Mouse (Mus musculus) limb, embryonic 11.5 days (tissue): ENCODE data around the gene Pcgf2. TPM values are rescaled to one million over a fixed set of nuclear protein-coding genes. Genes with fewer than 3 reads are reported as not detected.
"Not testable (repeated sequence)": the region's sequence is repeated elsewhere in the genome, so short reads cannot be mapped to it uniquely, and the experiment has no call there.

Experiments
- ATAC-seq: fragments of 200-750 bp; cut with Nextera tagmentation; 2 replicates; pipeline ENCODE4 v1.8.0; 2017; ENCODE audit warnings: low read depth; ENCODE audit not compliant: insufficient number of reproducible peaks, low FRiP score, low TSS enrichment
- DNase-seq: peaks from one replicate; pipeline ENCODE4 v3.0.0-alpha.2; 2015; ENCODE audit warnings: low spot score
- H3K27ac ChIP-seq: fragments of 300-500 bp; sonication (generic); replicated peaks from 2 replicates; pipeline ENCODE4 v1.5.1; 2014; ENCODE audit warnings: low read depth, mild to moderate bottlenecking, low read length
- H3K27me3 ChIP-seq: fragments of 300-500 bp; sonication (generic); 2 replicates; pipeline ENCODE4 v1.6.1; 2014; ENCODE audit warnings: mild to moderate bottlenecking, low read length, mixed read lengths; ENCODE audit not compliant: control insufficient read depth, insufficient read depth
- H3K36me3 ChIP-seq: fragments of 300-500 bp; sonication (generic); 2 replicates; pipeline ENCODE4 v1.6.1; 2014; ENCODE audit warnings: mild to moderate bottlenecking, low read length, moderate library complexity, mixed read lengths; ENCODE audit not compliant: control insufficient read depth, insufficient read depth
- H3K4me1 ChIP-seq: fragments of 300-500 bp; sonication (generic); 2 replicates; pipeline ENCODE4 v1.6.1; 2014; ENCODE audit warnings: low read length, mixed read lengths; ENCODE audit not compliant: control insufficient read depth, insufficient read depth
- H3K4me2 ChIP-seq: fragments of 300-500 bp; sonication (generic); 2 replicates; pipeline ENCODE4 v1.6.1; 2014; ENCODE audit warnings: low read depth, mild to moderate bottlenecking, moderate library complexity; ENCODE audit not compliant: severe bottlenecking
- H3K4me3 ChIP-seq: fragments of 300-500 bp; sonication (generic); 2 replicates; pipeline ENCODE4 v1.5.1; 2014; ENCODE audit warnings: low read depth, low read length
- H3K9ac ChIP-seq: fragments of 300-500 bp; sonication (generic); 2 replicates; pipeline ENCODE4 v1.6.1; 2014; ENCODE audit warnings: mild to moderate bottlenecking, low read length
- H3K9me3 ChIP-seq: fragments of 300-500 bp; sonication (generic); 2 replicates; pipeline ENCODE4 v1.6.1; 2016; ENCODE audit warnings: low read length; ENCODE audit not compliant: control insufficient read depth
- WGBS: fragments of 180-500 bp; shearing (Covaris S2); extraction: QIAGEN DNeasy Blood & Tissue Kit; methylation state at CpG from one replicate; pipeline ENCODE4 v1.1.7; 2014; 5-methylcytosine and 5-hydroxymethylcytosine counted together
- polyA plus RNA-seq: library from polyadenylated mRNA; unstranded; fragments of >200 nt; fragmentation: Nextera tagmentation; extraction: Ambion mirVana; gene quantifications from 2 replicates; pipeline ENCODE4 v1.2.1, GENCODE M21; 2014

The Pcgf2 gene
- polyA plus RNA-seq, 1 experiment from 2014 or later: 23.3 TPM

DNA sequence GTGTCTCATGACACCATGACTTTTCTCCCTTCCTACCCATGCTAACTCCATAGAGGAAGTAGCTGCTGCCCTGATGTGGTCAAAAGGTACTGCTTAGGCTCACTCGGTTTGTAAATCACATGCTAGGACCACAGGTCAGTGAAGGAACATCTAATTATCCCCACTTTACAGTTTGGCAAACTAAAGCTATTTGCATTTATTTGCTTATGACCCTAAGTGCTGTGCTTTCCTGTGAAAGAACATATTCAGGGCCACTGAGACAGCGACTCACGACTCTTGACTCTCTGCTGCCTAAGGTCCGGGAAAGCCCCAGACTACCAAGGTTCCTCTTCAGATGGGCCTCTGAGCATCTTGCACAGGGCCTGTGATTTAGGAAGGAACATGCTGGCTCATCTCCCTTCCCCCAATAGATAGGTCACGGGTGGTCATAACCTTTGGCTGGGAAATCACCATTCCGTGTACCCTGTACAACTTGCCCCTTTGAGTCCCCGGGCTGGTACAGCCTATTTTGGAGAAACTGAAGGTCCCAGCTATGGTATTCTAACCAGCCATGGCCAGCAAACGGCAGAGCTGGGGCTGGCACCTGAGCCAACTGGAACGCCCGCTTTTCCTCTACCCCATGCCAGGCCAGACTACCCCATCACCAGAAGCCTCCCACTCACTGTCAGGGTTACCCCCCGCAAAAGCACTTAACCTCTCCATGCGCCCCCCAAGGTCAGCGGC lies 40.9 kb downstream of the Pcgf2 start:
- WGBS: 10% methylated on average over 13 of the region's 13 CpGs
- H3K9me3 ChIP-seq: no peaks in the 10 kb centered on the region
- peaks cover 24% of the 10 kb centered on the region for H3K4me1 ChIP-seq
- peak overlapping the region; percentile 53 for H3K4me3 ChIP-seq
- peak overlapping the region; percentile 80 for H3K9ac ChIP-seq
- H3K27me3 ChIP-seq: peaks cover 9% of the 10 kb centered on the region; the same call in 1 of the 2 replicates
- H3K4me2 ChIP-seq: peak overlapping the region; percentile 50
- DNase-seq (peak; percentile 33), ATAC-seq (no peak)
- H3K36me3 ChIP-seq: no peaks in the 10 kb centered on the region
- no peak overlapping the region for H3K27ac ChIP-seq

- H3K9me3 ChIP-seq: no peaks in the 10 kb centered on the region
- 56% methylated on average over 11 of the region's 11 CpGs for WGBS
- DNase-seq (no peak), ATAC-seq (no peak)
- H3K36me3 ChIP-seq: no peaks in the 10 kb centered on the region
- H3K27ac ChIP-seq: no peak overlapping the region
- no peak overlapping the region for H3K4me3 ChIP-seq
- no peak overlapping the region for H3K9ac ChIP-seq
- H3K4me2 ChIP-seq: no peak overlapping the region; the same call in 1 of the 2 replicates
- H3K4me1 ChIP-seq: peaks cover 24% of the 10 kb centered on the region
- peaks cover 9% of the 10 kb centered on the region; the same call in 1 of the 2 replicates for H3K27me3 ChIP-seq
Observed at GRCm38 (mm10) chr11:97658751-97659266, 41.5 kb downstream of the Pcgf2 start.

- H3K27ac ChIP-seq, H3K4me2 ChIP-seq: not testable (repeated sequence)
- H3K4me1 ChIP-seq: peaks cover 24% of the 10 kb centered on the region
Observed at GRCm38 (mm10) chr11:97657967-97658366, 42.3 kb downstream of the Pcgf2 start.

GRCm38 (mm10) chr11:97657184-97657945 lies 42.9 kb downstream of the Pcgf2 start:
- H3K36me3 ChIP-seq: no peaks in the 10 kb centered on the region
- 35% methylated on average over 3 of the region's 6 CpGs for WGBS
- DNase-seq (no peak), ATAC-seq (no peak)
- H3K9me3 ChIP-seq: no peaks in the 10 kb centered on the region
- H3K4me3 ChIP-seq: no peak overlapping the region
- no peak overlapping the region for H3K9ac ChIP-seq
- peaks cover 9% of the 10 kb centered on the region; the same call in 1 of the 2 replicates for H3K27me3 ChIP-seq
- H3K4me2 ChIP-seq: no peak overlapping the region
- no peak overlapping the region for H3K27ac ChIP-seq
- H3K4me1 ChIP-seq: peaks cover 20% of the 10 kb centered on the region

More at GRCm38 (mm10) chr11:97657967-97658366, 42.3 kb downstream of the Pcgf2 start:
- not testable (repeated sequence) for H3K4me3 ChIP-seq, DNase-seq, H3K27me3 ChIP-seq, ATAC-seq, H3K9me3 ChIP-seq, H3K9ac ChIP-seq, H3K36me3 ChIP-seq
- 88% methylated on average over 6 of the region's 6 CpGs for WGBS

- Histone ChIP-seq H3K4me1 (peaks cover 10% of the 10 kb centered on the region), H3K4me2 (no peak overlapping the region), H3K27me3 (peaks cover 3% of the 10 kb centered on the region; the same call in 1 of the 2 replicates), H3K27ac (no peak overlapping the region), H3K9me3 (no peaks in the 10 kb centered on the region), H3K4me3 (no peak overlapping the region), H3K36me3 (no peaks in the 10 kb centered on the region), H3K9ac (no peak overlapping the region)
- 75% methylated on average over 14 of the region's 14 CpGs for WGBS
- no peak for ATAC-seq
- no peak for DNase-seq
Observed at GRCm38 (mm10) chr11:97656269-97656971, 43.9 kb downstream of the Pcgf2 start.

- H3K9ac ChIP-seq: no peak overlapping the region
- no peak overlapping the region for H3K4me2 ChIP-seq
- H3K27me3 ChIP-seq: no peaks in the 10 kb centered on the region
- H3K4me3 ChIP-seq: no peak overlapping the region
- no peak for ATAC-seq
- no peaks in the 10 kb centered on the region for H3K9me3 ChIP-seq
- no peak for DNase-seq
- 0 out of 2 replicates have a peak, but pooled peaks cover 5% of the 10 kb centered on the region for H3K4me1 ChIP-seq
- 93% methylated on average over 2 of the region's 2 CpGs for WGBS
- no peaks in the 10 kb centered on the region for H3K36me3 ChIP-seq
- H3K27ac ChIP-seq: no peak overlapping the region
Observed at GRCm38 (mm10) chr11:97654210-97654609, 46.1 kb downstream of the Pcgf2 start.

GRCm38 (mm10) chr11:97653376-97653775 lies 46.9 kb downstream of the Pcgf2 start:
- not testable (repeated sequence) for ATAC-seq, H3K4me1 ChIP-seq, H3K27me3 ChIP-seq, H3K4me2 ChIP-seq, H3K27ac ChIP-seq, DNase-seq, H3K36me3 ChIP-seq, H3K9me3 ChIP-seq, H3K4me3 ChIP-seq, H3K9ac ChIP-seq
- WGBS: 85% methylated on average over 11 of the region's 11 CpGs

DNA sequence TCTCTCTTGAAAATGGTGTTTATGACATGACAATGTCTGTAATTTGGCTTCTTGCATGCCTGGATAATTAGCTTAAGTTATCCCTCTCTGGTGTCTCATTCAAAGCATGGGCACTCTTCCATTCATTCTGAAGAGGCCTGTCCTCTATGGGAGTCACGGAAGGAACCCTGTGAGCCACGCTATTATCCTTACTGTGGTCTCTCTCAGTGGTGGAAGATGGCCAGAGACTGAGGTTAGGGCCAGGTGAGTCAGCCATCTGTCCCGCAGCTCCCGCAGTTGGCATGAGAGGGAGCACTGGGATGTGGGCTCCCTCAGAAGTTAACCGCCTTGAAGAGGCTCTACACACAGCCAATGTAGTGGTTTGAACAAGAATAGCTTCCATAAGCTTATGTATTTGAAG lies 50.0 kb downstream of the Pcgf2 start:
- Histone ChIP-seq H3K27me3 (no peaks in the 10 kb centered on the region), H3K9ac (no peak overlapping the region), H3K4me1 (0 out of 2 replicates have a peak, but pooled peaks cover 3% of the 10 kb centered on the region), H3K9me3 (no peaks in the 10 kb centered on the region), H3K4me2 (no peak overlapping the region), H3K27ac (no peak overlapping the region), H3K4me3 (no peak overlapping the region), H3K36me3 (no peaks in the 10 kb centered on the region)
- 66% methylated on average over 5 of the region's 5 CpGs for WGBS
- no peak for ATAC-seq
- no peak for DNase-seq
